Mouse (Mus musculus): ENCODE measurements around the gene Arnt2.

- TF ChIP-seq CTCF (conservative IDR thresholded peaks at IDR 0.05 in 1 of 2, IDR thresholded peaks at IDR 0.05 in 1 of 2; ENCODE audit: low read depth in 2 of 2, low read length in 2 of 2) (no peak), BHLHE40 (IDR thresholded peaks at IDR 0.05; ENCODE audit: low read depth, low read length) (no peak), NELFE (IDR thresholded peaks at IDR 0.05; ENCODE audit: low read depth, low read length) (no peak), PAX5 (IDR thresholded peaks at IDR 0.05; ENCODE audit: low read length) (no peak)
Observed at GRCm38 (mm10) chr7:84256661-84257060, 153.3 kb downstream of the Arnt2 start.
